Mouse (Mus musculus): ENCODE results near the gene Nsun2. TPM values are rescaled to one million over a fixed set of nuclear protein-coding genes. Genes with fewer than 3 reads are reported as not detected.

Gene Nsun2
- polyA plus RNA-seq, 1 experiment = 159 TPM

GRCm38 (mm10) chr13:69515091-69515490, 18.5 kb upstream of the Nsun2 start:
- TF ChIP-seq GATA1 (IDR thresholded peaks at IDR 0.05; ENCODE audit: low read length) = no peak

GRCm38 (mm10) chr13:69517445-69517844, 16.1 kb upstream of the Nsun2 start:
- TF ChIP-seq GATA1 (IDR thresholded peaks at IDR 0.05; ENCODE audit: low read length) = no peak

- TF ChIP-seq GATA1 (IDR thresholded peaks at IDR 0.05; ENCODE audit: low read length) = no peak
These were observed 14.4 kb upstream of the Nsun2 start for GRCm38 (mm10) chr13:69519137-69519536.

- no peak for TF ChIP-seq GATA1 (IDR thresholded peaks at IDR 0.05; ENCODE audit: low read length)
These were observed 11.3 kb upstream of the Nsun2 start for GRCm38 (mm10) chr13:69522161-69522791.

- TF ChIP-seq GATA1 (IDR thresholded peaks at IDR 0.05; ENCODE audit: low read length) = no peak
These were observed 9.9 kb upstream of the Nsun2 start for GRCm38 (mm10) chr13:69523444-69524157.

- TF ChIP-seq GATA1 (IDR thresholded peaks at IDR 0.05; ENCODE audit: low read length) = no peak
These were observed 9.4 kb upstream of the Nsun2 start for GRCm38 (mm10) chr13:69524158-69524530.

GRCm38 (mm10) chr13:69525867-69526266, 7.7 kb upstream of the Nsun2 start:
- no peak for TF ChIP-seq GATA1 (IDR thresholded peaks at IDR 0.05; ENCODE audit: low read length)

- no peak for TF ChIP-seq GATA1 (IDR thresholded peaks at IDR 0.05; ENCODE audit: low read length)
These were observed 5.0 kb upstream of the Nsun2 start for GRCm38 (mm10) chr13:69528531-69528930.

- TF ChIP-seq GATA1 (IDR thresholded peaks at IDR 0.05; ENCODE audit: low read length) = no peak
These were observed 3.4 kb upstream of the Nsun2 start for GRCm38 (mm10) chr13:69530156-69530555.

GRCm38 (mm10) chr13:69530951-69531350, 2.6 kb upstream of the Nsun2 start:
- TF ChIP-seq GATA1 (IDR thresholded peaks at IDR 0.05; ENCODE audit: low read length) = no peak

- TF ChIP-seq GATA1 (IDR thresholded peaks at IDR 0.05; ENCODE audit: low read length) = no peak
These were observed 2.1 kb upstream of the Nsun2 start for GRCm38 (mm10) chr13:69531431-69531830.

GRCm38 (mm10) chr13:69532101-69532892, 1.2 kb upstream of the Nsun2 start:
- TF ChIP-seq GATA1 (IDR thresholded peaks at IDR 0.05; ENCODE audit: low read length) = no peak

GRCm38 (mm10) chr13:69532893-69533404, 597 bp upstream of the Nsun2 start:
- no peak for TF ChIP-seq GATA1 (IDR thresholded peaks at IDR 0.05; ENCODE audit: low read length)

GRCm38 (mm10) chr13:69534334-69534653, 748 bp downstream of the Nsun2 start, which contains the start of gene Tent4a:
Gene Tent4a (minus strand): TSS chr13:69534617.
- no peak for TF ChIP-seq GATA1 (IDR thresholded peaks at IDR 0.05; ENCODE audit: low read length)

GRCm38 (mm10) chr13:69534654-69535551, 1.4 kb downstream of the Nsun2 start:
- no peak for TF ChIP-seq GATA1 (IDR thresholded peaks at IDR 0.05; ENCODE audit: low read length)

Measured in G1E-ER4 (cell line).